Mouse (Mus musculus) forebrain, embryonic 11.5 days (tissue): Measurements from ENCODE around the gene Gm7271. TPM values are rescaled to one million over a fixed set of nuclear protein-coding genes. Genes with fewer than 3 reads are reported as not detected.

Experiments used
- ATAC-seq: fragments of 200-750 bp; cut with Nextera tagmentation; replicated peaks from 2 replicates; pipeline ENCODE4 v1.8.0; 2017; ENCODE audit warnings: moderate TSS enrichment; ENCODE audit not compliant: low FRiP score
- DNase-seq: peaks from one replicate; pipeline ENCODE4 v3.0.0-alpha.2; 2017; ENCODE audit warnings: low spot score
- H3K27ac ChIP-seq: fragments of 300-500 bp; sonication (generic); 2 replicates; pipeline ENCODE4 v1.5.1; 2014; ENCODE audit warnings: low read depth, low read length
- H3K27me3 ChIP-seq: fragments of 300-500 bp; sonication (generic); 2 replicates; pipeline ENCODE4 v1.6.1; 2014; ENCODE audit warnings: mild to moderate bottlenecking, low read length, mixed read lengths; ENCODE audit not compliant: control insufficient read depth, insufficient read depth
- H3K36me3 ChIP-seq: fragments of 300-500 bp; sonication (generic); 2 replicates; pipeline ENCODE4 v1.6.1; 2014; ENCODE audit warnings: mild to moderate bottlenecking, low read length, moderate library complexity, mixed read lengths; ENCODE audit not compliant: control insufficient read depth, insufficient read depth
- H3K4me1 ChIP-seq: fragments of 300-500 bp; sonication (generic); replicated peaks from 2 replicates; pipeline ENCODE4 v1.6.1; 2014; ENCODE audit warnings: low read length, mixed read lengths; ENCODE audit not compliant: control insufficient read depth, insufficient read depth
- H3K4me2 ChIP-seq: fragments of 300-500 bp; sonication (generic); 2 replicates; pipeline ENCODE4 v1.6.1; 2014; ENCODE audit warnings: low read depth, mild to moderate bottlenecking, low read length, moderate library complexity, mixed read lengths; ENCODE audit not compliant: severe bottlenecking
- H3K4me3 ChIP-seq: fragments of 300-500 bp; sonication (generic); 2 replicates; pipeline ENCODE4 v1.5.1; 2014; ENCODE audit warnings: low read depth, low read length
- H3K9ac ChIP-seq: fragments of 300-500 bp; sonication (generic); 2 replicates; pipeline ENCODE4 v1.6.1; 2014; ENCODE audit warnings: low read length
- H3K9me3 ChIP-seq: fragments of 300-500 bp; sonication (generic); 2 replicates; pipeline ENCODE4 v1.6.1; 2016; ENCODE audit warnings: low read length, mixed read lengths; ENCODE audit not compliant: control insufficient read depth
- WGBS: fragments of 180-500 bp; shearing (Covaris S2); extraction: QIAGEN DNeasy Blood & Tissue Kit; methylation state at CpG from one replicate; pipeline ENCODE4 v1.1.7; 2014; 5-methylcytosine and 5-hydroxymethylcytosine counted together
- polyA plus RNA-seq: library from polyadenylated mRNA; unstranded; fragments of >200 nt; fragmentation: Nextera tagmentation; extraction: Ambion mirVana; gene quantifications from 2 replicates; pipeline ENCODE4 v1.2.1, GENCODE M21; 2014

The Gm7271 gene
- 0.79 TPM in 1 of 2 replicates, not detected in the other for polyA plus RNA-seq

GRCm38 (mm10) chr5:76483811-76484210 is at the start of gene Gm7271:
Gm7271 (plus strand) TSS chr5:76484040.
- no peak within 1 kb of the TSS for H3K27ac ChIP-seq
- 58% methylated on average over 5 of the region's 5 CpGs for whole genome bisulfite sequencing
- DNase-seq, result no peak
- H3K4me2 ChIP-seq, result no peak within 1 kb of the TSS
- no peak within 1 kb of the TSS for H3K9ac ChIP-seq
- H3K4me3 ChIP-seq, result no peak within 1 kb of the TSS
- H3K27me3 ChIP-seq, result no peaks in the 10 kb centered on the region
- H3K36me3 ChIP-seq, result no peaks in the 10 kb centered on the region
- no peaks in the 10 kb centered on the region for H3K4me1 ChIP-seq
- no peak for ATAC-seq
- H3K9me3 ChIP-seq, result no peaks in the 10 kb centered on the region

GRCm38 (mm10) chr5:76437100-76437499 is 46.7 kb upstream of the Gm7271 start:
- Histone ChIP-seq H3K27ac (no peak overlapping the region), H3K27me3 (no peaks in the 10 kb centered on the region), H3K9me3 (no peaks in the 10 kb centered on the region), H3K4me3 (no peak overlapping the region), H3K4me1 (no peaks in the 10 kb centered on the region), H3K36me3 (no peaks in the 10 kb centered on the region), H3K4me2 (no peak overlapping the region), H3K9ac (no peak overlapping the region)
- DNase-seq (no peak), ATAC-seq (no peak)
- WGBS, result 88% methylated on average over 5 of the region's 5 CpGs

GRCm38 (mm10) chr5:76437696-76438095 is 46.1 kb upstream of the Gm7271 start:
- no peaks in the 10 kb centered on the region for H3K9me3 ChIP-seq
- ATAC-seq (no peak), DNase-seq (no peak)
- H3K4me2 ChIP-seq, result no peak overlapping the region
- no peak overlapping the region for H3K9ac ChIP-seq
- no peak overlapping the region for H3K27ac ChIP-seq
- H3K4me1 ChIP-seq, result no peaks in the 10 kb centered on the region
- H3K36me3 ChIP-seq, result no peaks in the 10 kb centered on the region
- WGBS, result 89% methylated on average over 8 of the region's 8 CpGs
- H3K27me3 ChIP-seq, result no peaks in the 10 kb centered on the region
- no peak overlapping the region for H3K4me3 ChIP-seq

- H3K4me2 ChIP-seq, result no peak overlapping the region
- ATAC-seq (no peak), DNase-seq (no peak)
- H3K27me3 ChIP-seq, result no peaks in the 10 kb centered on the region
- 83% methylated on average over 4 of the region's 4 CpGs for WGBS
- H3K36me3 ChIP-seq, result no peaks in the 10 kb centered on the region
- H3K4me3 ChIP-seq, result no peak overlapping the region
- H3K4me1 ChIP-seq, result no peaks in the 10 kb centered on the region
- H3K27ac ChIP-seq, result no peak overlapping the region
- H3K9ac ChIP-seq, result no peak overlapping the region
- no peaks in the 10 kb centered on the region for H3K9me3 ChIP-seq
Measured at GRCm38 (mm10) chr5:76441431-76441830, 42.4 kb upstream of the Gm7271 start.

GRCm38 (mm10) chr5:76474931-76475330 is 8.9 kb upstream of the Gm7271 start:
- no peak overlapping the region for H3K27ac ChIP-seq
- no peak for ATAC-seq
- DNase-seq, result no peak
- H3K4me1 ChIP-seq, result no peaks in the 10 kb centered on the region
- no peak overlapping the region for H3K4me3 ChIP-seq
- no peaks in the 10 kb centered on the region for H3K27me3 ChIP-seq
- no peaks in the 10 kb centered on the region for H3K9me3 ChIP-seq
- WGBS, result 82% methylated on average over 2 of the region's 2 CpGs
- H3K36me3 ChIP-seq, result no peaks in the 10 kb centered on the region
- H3K4me2 ChIP-seq, result no peak overlapping the region
- H3K9ac ChIP-seq, result no peak overlapping the region

GRCm38 (mm10) chr5:76476873-76477272 is 7.0 kb upstream of the Gm7271 start:
- WGBS, result 85% methylated on average over 4 of the region's 4 CpGs

GRCm38 (mm10) chr5:76477764-76478163 is 6.1 kb upstream of the Gm7271 start:
- WGBS, result 48% methylated on average over 9 of the region's 9 CpGs
- ATAC-seq, result no peak

More at GRCm38 (mm10) chr5:76476873-76477272, 7.0 kb upstream of the Gm7271 start:
- ATAC-seq (no peak), DNase-seq (no peak)
- no peak overlapping the region for H3K9ac ChIP-seq
- no peaks in the 10 kb centered on the region for H3K27me3 ChIP-seq
- no peak overlapping the region for H3K4me2 ChIP-seq
- no peaks in the 10 kb centered on the region for H3K36me3 ChIP-seq
- H3K4me1 ChIP-seq, result no peaks in the 10 kb centered on the region
- no peak overlapping the region for H3K4me3 ChIP-seq
- no peak overlapping the region for H3K27ac ChIP-seq
- no peaks in the 10 kb centered on the region for H3K9me3 ChIP-seq

GRCm38 (mm10) chr5:76495126-76495525 is 11.3 kb downstream of the Gm7271 start:
- H3K4me2 ChIP-seq, result no peak overlapping the region
- no peak overlapping the region for H3K9ac ChIP-seq
- 76% methylated on average over 13 of the region's 13 CpGs for WGBS
- no peak for DNase-seq
- no peaks in the 10 kb centered on the region for H3K9me3 ChIP-seq
- no peak overlapping the region for H3K27ac ChIP-seq
- no peak overlapping the region for H3K4me3 ChIP-seq
- no peak for ATAC-seq
- no peaks in the 10 kb centered on the region for H3K27me3 ChIP-seq
- H3K36me3 ChIP-seq, result no peaks in the 10 kb centered on the region
- no peaks in the 10 kb centered on the region for H3K4me1 ChIP-seq

More at GRCm38 (mm10) chr5:76477764-76478163, 6.1 kb upstream of the Gm7271 start:
- Histone ChIP-seq H3K4me2 (no peak overlapping the region), H3K27me3 (no peaks in the 10 kb centered on the region), H3K9me3 (no peaks in the 10 kb centered on the region), H3K4me3 (no peak overlapping the region), H3K27ac (no peak overlapping the region), H3K9ac (no peak overlapping the region), H3K36me3 (no peaks in the 10 kb centered on the region), H3K4me1 (no peaks in the 10 kb centered on the region)
- DNase-seq, result no peak

GRCm38 (mm10) chr5:76522446-76522845 is 38.6 kb downstream of the Gm7271 start:
- WGBS, result 80% methylated on average over 1 of the region's 1 CpGs

More at GRCm38 (mm10) chr5:76522446-76522845, 38.6 kb downstream of the Gm7271 start:
- no peak overlapping the region for H3K9ac ChIP-seq
- H3K27ac ChIP-seq, result no peak overlapping the region
- H3K9me3 ChIP-seq, result no peaks in the 10 kb centered on the region
- ATAC-seq (no peak), DNase-seq (no peak)
- H3K36me3 ChIP-seq, result no peaks in the 10 kb centered on the region
- no peaks in the 10 kb centered on the region for H3K4me1 ChIP-seq
- no peak overlapping the region for H3K4me3 ChIP-seq
- H3K4me2 ChIP-seq, result no peak overlapping the region
- no peaks in the 10 kb centered on the region for H3K27me3 ChIP-seq
